15 mouse cellular contexts compared by ENCODE assay signal in the genomic region with DNA sequence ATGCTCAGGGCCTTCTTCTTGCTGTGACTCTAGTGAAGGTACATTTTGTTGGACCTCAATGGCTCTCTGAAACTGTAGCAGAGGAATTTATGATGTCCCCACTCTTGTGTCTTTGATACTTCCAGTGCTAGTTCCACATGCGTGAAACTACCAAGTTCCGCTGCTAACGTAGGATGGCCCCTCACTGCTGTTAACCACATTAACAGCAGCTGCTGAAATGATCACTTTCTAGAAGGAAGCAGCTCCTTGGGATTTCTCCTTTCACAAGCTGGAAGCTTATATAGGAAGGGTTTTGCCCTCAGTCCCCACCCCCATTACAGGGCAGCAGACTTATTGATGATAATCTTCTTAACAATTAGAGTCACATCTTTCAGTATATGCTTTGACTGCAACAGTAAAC.
"Had no signal": no experiment of that assay in that cellular context is flagged by ENCODE, and none has a peak within 500 bp of the region (broad histone marks: within the 10 kb centered on the region; RNA-seq: fewer than 3 reads in every experiment).

No protein-coding gene starts in this region.

- DNase-seq: liver, postnatal 0 days; lung, adult 2 months; lung, postnatal 14 days; lung, postnatal 36 days; retina, postnatal 1 day; right cerebral cortex, adult 18-20 months; right cerebral cortex, postnatal 25 days; right cerebral cortex, postnatal 4 days; spleen, adult 18-20 months; thymus, adult 18-20 months; thymus, postnatal 14 days; thymus, postnatal 4 days had no signal

- ATAC-seq: liver, postnatal 0 days; lung, postnatal 0 days; midbrain, embryonic 13.5 days; midbrain, embryonic 15.5 days had no signal
